Mouse (Mus musculus) heart, postnatal 0 days (tissue): ENCODE results near the gene Polr3e.

ENCODE experiments used
- CTCF ChIP-seq: IDR thresholded peaks from 2 replicates; pipeline ENCODE4 v1.5.1; 2016; ENCODE audit warnings: antibody characterized with exemption, control low read depth, low read depth
- EP300 ChIP-seq: IDR thresholded peaks from 2 replicates; pipeline ENCODE4 v1.6.1; 2016; ENCODE audit warnings: antibody characterized with exemption, low read depth

DNA sequence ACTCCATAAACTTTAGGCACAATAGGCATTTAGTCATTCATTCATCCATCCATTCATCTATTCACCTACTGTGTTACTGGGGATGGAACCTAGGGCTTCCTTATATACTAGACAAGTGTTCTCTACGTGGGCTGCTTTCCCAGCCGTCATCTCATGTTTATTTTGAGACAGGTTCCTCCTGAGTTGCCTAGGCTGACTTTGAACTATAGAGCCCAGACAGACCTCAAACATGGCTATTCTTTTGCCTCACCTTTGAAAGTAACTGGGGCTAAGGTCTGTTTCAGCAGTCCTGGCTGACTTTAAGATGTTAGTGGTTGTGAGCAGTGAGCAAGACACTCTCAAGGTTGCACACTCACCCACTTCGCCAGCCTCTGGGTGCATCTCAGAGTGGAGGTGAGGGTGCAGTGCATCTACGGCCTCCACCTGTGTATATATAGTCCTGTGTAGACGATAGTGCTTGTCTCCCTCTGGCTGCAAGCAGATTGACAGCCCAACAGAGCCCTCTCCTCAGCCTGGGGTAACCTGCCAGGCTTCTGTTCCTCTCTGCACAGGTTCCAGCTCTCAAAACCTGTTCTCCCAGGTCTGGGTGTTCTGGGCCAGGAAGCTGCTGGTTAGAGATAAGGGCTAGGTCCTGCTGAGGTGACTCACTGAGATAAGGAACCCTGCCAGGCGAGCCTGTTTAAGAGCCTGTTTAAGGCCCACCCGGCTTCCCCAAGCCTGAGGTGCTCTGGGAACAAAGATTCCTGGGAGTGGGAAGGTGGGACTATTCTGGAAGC lies 42.6 kb upstream of the Polr3e start:
- no peak for TF ChIP-seq CTCF
- TF ChIP-seq EP300, result no peak
